Mouse (Mus musculus) E14TG2a.4 (cell line): ENCODE measurements around the gene Tmem72.

Source experiments
- CTCF ChIP-seq: conservative IDR thresholded peaks from 2 replicates; pipeline ENCODE4 v1.5.1; 2014; ENCODE audit warnings: low read length
- POU5F1 ChIP-seq: IDR thresholded peaks from 2 replicates; pipeline ENCODE4 v1.6.1; 2014; ENCODE audit warnings: low read length, borderline replicate concordance

GRCm38 (mm10) chr6:116668682-116669470, 47.8 kb downstream of the Tmem72 start:
- TF ChIP-seq CTCF, result no peak
- no peak for TF ChIP-seq POU5F1
